Mouse (Mus musculus): ENCODE results near the gene Ccni. TPM values are rescaled to one million over a fixed set of nuclear protein-coding genes. Genes with fewer than 3 reads are reported as not detected.

Gene Ccni
- total RNA-seq, 2 experiments from 2014 or later = 277 to 292 TPM

GRCm38 (mm10) chr5:93232838-93233237 lies 26.5 kb upstream of the Ccni start:
- Histone ChIP-seq H3K4me3 (no peak overlapping the region), H3K27ac (no peak overlapping the region)
- intact Hi-C loops (cut with DNase I) = no loop called here
- TF ChIP-seq CTCF (IDR thresholded peaks at IDR 0.05) = no peak
- DNase-seq (ENCODE audit: extremely low spot score in 1 of 2, low spot score in 2 of 2) = no peak

- DNase-seq (ENCODE audit: extremely low spot score in 1 of 2, low spot score in 2 of 2) = no peak
- H3K27ac ChIP-seq = no peak overlapping the region
- intact Hi-C loops (cut with DNase I) = no loop called here
Observed at GRCm38 (mm10) chr5:93231721-93232120, 25.4 kb upstream of the Ccni start.

GRCm38 (mm10) chr5:93229527-93229926 lies 23.2 kb upstream of the Ccni start:
- intact Hi-C loops (cut with DNase I) = no loop called here
- DNase-seq (ENCODE audit: extremely low spot score in 1 of 2, low spot score in 2 of 2) = no peak
- no peak overlapping the region for H3K27ac ChIP-seq
- no peak for TF ChIP-seq CTCF (IDR thresholded peaks at IDR 0.05)
- H3K4me3 ChIP-seq = no peak overlapping the region

More at GRCm38 (mm10) chr5:93231721-93232120, 25.4 kb upstream of the Ccni start:
- TF ChIP-seq CTCF (IDR thresholded peaks at IDR 0.05) = no peak
- no peak overlapping the region for H3K4me3 ChIP-seq

DNA sequence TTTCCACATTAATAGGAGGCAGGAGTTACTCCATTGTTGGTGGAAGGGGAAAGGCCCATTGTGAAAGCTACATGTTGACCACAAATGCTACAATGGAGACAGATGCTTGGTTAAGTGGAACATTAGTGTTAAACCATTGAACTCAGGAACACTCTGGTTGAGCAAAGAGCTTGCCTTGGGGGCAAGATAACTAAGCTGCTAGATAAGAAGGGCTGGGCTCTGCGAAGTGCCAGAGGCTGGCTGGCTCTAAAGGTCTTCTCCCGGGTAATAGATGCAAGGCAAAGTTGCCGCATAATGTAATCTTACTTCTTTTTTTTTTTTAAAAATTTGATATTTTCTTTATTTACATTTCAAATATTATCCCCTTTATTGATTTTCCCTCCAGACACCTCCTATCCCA lies 20.9 kb upstream of the Ccni start:
- TF ChIP-seq CTCF (IDR thresholded peaks at IDR 0.05) = no peak
- intact Hi-C loops (cut with DNase I) = no loop called here
- H3K4me3 ChIP-seq = no peak overlapping the region
- no peak overlapping the region for H3K27ac ChIP-seq
- DNase-seq (ENCODE audit: extremely low spot score in 1 of 2, low spot score in 2 of 2) = no peak

DNA sequence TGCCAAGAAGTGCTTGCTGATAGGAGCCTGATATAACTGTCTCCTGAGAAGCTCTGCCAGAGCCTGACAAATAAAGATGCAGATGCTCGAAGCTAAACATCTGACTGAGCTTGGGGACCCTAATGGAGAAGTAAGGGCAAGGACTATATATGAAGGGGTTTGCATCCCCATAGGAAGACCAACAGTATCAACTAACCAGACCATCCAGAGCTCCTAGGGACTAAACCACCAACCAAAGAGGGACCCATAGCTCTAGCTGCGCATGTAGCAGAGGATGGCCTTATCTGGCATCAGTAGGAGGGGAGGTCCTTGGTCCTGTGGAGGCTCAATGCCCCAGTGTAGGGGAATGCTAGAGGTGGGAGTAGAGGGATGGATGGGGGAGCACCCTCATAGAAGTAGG lies 18.3 kb upstream of the Ccni start:
- Histone ChIP-seq H3K4me3 (no peak overlapping the region), H3K27ac (no peak overlapping the region)
- no peak for DNase-seq (ENCODE audit: extremely low spot score in 1 of 2, low spot score in 2 of 2)
- TF ChIP-seq CTCF (IDR thresholded peaks at IDR 0.05) = no peak
- intact Hi-C loops (cut with DNase I) = no loop called here

- H3K4me3 ChIP-seq = no peak overlapping the region
- no peak for TF ChIP-seq CTCF (IDR thresholded peaks at IDR 0.05)
Observed at GRCm38 (mm10) chr5:93221661-93222060, 15.4 kb upstream of the Ccni start.

GRCm38 (mm10) chr5:93218375-93218774 lies 12.1 kb upstream of the Ccni start:
- intact Hi-C loops (cut with DNase I) = no loop called here
- H3K27ac ChIP-seq = no peak overlapping the region
- TF ChIP-seq CTCF (IDR thresholded peaks at IDR 0.05) = no peak
- no peak overlapping the region for H3K4me3 ChIP-seq
- no peak for DNase-seq (ENCODE audit: extremely low spot score in 1 of 2, low spot score in 2 of 2)

More at GRCm38 (mm10) chr5:93221661-93222060, 15.4 kb upstream of the Ccni start:
- intact Hi-C loops (cut with DNase I) = no loop called here
- H3K27ac ChIP-seq = no peak overlapping the region
- DNase-seq (ENCODE audit: extremely low spot score in 1 of 2, low spot score in 2 of 2) = no peak

DNA sequence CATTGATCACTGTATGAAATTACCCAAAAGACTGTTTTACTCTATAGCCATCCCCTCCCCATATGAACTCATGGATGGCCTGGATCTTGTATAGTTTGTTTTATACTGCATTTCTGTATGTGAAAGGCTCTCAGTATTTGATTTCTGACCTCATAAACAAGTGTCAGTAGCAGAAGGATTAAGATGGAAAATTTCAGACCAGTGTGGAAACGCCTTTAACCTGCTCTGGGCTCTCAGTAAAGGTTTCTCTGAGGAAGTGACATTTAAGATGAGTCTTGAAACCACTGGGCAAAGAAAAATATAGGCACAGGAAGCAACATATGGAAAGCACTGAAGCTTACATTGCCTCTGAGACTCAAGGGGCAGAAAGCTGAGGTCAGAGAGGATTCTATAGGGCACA lies 1.3 kb upstream of the Ccni start:
- intact Hi-C loops (cut with DNase I) = loop anchor here (5.0 kb wide), 1 partner anchor 115 kb away; no protein-coding TSS in a partner anchor

GRCm38 (mm10) chr5:93207006-93207348 lies 682 bp upstream of the Ccni start:
- peak in 1 of 2 experiments; percentile 29 for DNase-seq (ENCODE audit: extremely low spot score in 1 of 2, low spot score in 2 of 2)
- H3K27ac ChIP-seq = peak overlapping the region; percentile 99
- intact Hi-C loops (cut with DNase I) = loop anchor here (5.0 kb wide), 1 partner anchor 115 kb away; no protein-coding TSS in a partner anchor
- no peak for TF ChIP-seq CTCF (IDR thresholded peaks at IDR 0.05)
- peak overlapping the region; percentile 79 for H3K4me3 ChIP-seq

More for the DNA sequence above, 1.3 kb upstream of the Ccni start:
- H3K4me3 ChIP-seq = no peak overlapping the region
- no peak for TF ChIP-seq CTCF (IDR thresholded peaks at IDR 0.05)
- no peak overlapping the region for H3K27ac ChIP-seq
- DNase-seq (ENCODE audit: extremely low spot score in 1 of 2, low spot score in 2 of 2) = no peak

GRCm38 (mm10) chr5:93205371-93206108 lies 755 bp downstream of the Ccni start:
- intact Hi-C loops (cut with DNase I) = loop anchor here (1.0 to 5.0 kb wide), 2 partner anchors 62 to 117 kb away; partner anchors contain the start of gene Ccng2
- TF ChIP-seq CTCF (IDR thresholded peaks at IDR 0.05) = no peak
- H3K27ac ChIP-seq = peak overlapping the region; percentile 99
- peak; percentile 49 to 66 for DNase-seq (ENCODE audit: extremely low spot score in 1 of 2, low spot score in 2 of 2)
- H3K4me3 ChIP-seq = peak overlapping the region; percentile 79

DNA sequence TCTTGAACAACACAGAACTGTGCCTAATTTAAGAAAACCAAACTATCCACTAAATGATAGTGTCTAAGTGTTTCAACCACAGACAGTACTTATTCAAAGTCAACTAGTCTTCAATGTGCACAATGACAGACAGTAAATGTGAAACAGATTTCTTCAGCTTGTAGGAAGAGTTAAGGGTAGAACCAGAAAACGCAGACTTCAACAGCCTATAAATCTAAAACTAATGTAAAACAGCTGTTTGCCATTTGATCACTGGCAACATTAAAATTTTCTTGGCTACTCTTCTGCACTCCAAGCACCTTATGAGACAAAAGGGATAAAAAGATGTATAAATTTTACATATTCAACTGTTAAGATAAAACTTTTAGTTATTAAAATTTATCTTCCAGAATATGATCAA lies 5.1 kb downstream of the Ccni start:
- H3K4me3 ChIP-seq = no peak overlapping the region
- TF ChIP-seq CTCF (IDR thresholded peaks at IDR 0.05) = no peak
- DNase-seq (ENCODE audit: extremely low spot score in 1 of 2, low spot score in 2 of 2) = no peak
- H3K27ac ChIP-seq = no peak overlapping the region
- intact Hi-C loops (cut with DNase I) = no loop called here

DNA sequence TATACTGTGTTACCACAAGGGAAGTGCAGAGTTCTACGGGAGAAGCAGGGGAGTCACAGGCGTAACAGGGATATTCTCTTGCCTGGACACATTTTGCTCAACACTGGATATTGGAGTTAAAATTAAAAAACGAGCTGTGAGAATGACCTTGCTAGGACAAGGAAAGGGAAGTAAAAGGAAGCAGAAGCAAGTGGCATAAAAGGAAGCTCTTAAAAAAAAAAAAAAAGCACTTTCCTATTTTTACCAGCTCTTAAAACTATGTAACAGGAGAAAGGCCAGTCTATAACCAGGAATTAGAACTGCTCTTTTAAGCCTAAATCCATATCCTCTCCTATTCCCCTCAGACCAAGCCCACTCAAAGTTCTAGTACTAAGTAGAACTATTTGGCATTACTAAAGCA lies 8.1 kb downstream of the Ccni start:
- TF ChIP-seq CTCF (IDR thresholded peaks at IDR 0.05) = no peak
- intact Hi-C loops (cut with DNase I) = no loop called here
- no peak overlapping the region for H3K27ac ChIP-seq
- H3K4me3 ChIP-seq = no peak overlapping the region
- no peak for DNase-seq (ENCODE audit: extremely low spot score in 1 of 2, low spot score in 2 of 2)

GRCm38 (mm10) chr5:93190428-93190827 lies 15.9 kb downstream of the Ccni start:
- intact Hi-C loops (cut with DNase I) = no loop called here
- no peak for TF ChIP-seq CTCF (IDR thresholded peaks at IDR 0.05)
- no peak overlapping the region for H3K4me3 ChIP-seq
- DNase-seq (ENCODE audit: extremely low spot score in 1 of 2, low spot score in 2 of 2) = no peak
- H3K27ac ChIP-seq = no peak overlapping the region

Data from left cerebral cortex, adult 2 months (tissue).